Mouse (Mus musculus): ENCODE data around the gene Stard9. TPM values are rescaled to one million over a fixed set of nuclear protein-coding genes. Genes with fewer than 3 reads are reported as not detected.

Gene Stard9
- 0.56 TPM for total RNA-seq (2023)

GRCm38 (mm10) chr2:120628886-120629735 lies at the start of gene Stard9:
TSS of gene Stard9 (plus strand) at chr2:120629121.

GRCm38 (mm10) chr2:120608830-120609723 lies 19.8 kb upstream of the Stard9 start, which contains the start of the genes Haus2 and Lrrc57:
TSS of gene Haus2 (plus strand) at chr2:120609383.
TSS of gene Lrrc57 (minus strand) at chr2:120609520.

Other genes starting within 250 kb of the Stard9 start
- 25.3 TPM for gene Ganc, start 225.2 kb upstream of the Stard9 start, total RNA-seq (2023)
- 61.3 TPM for gene Tmem87a, start 225.0 kb upstream of the Stard9 start, total RNA-seq (2023)
- 1.2 TPM for gene Capn3, start 173.1 kb upstream of the Stard9 start, total RNA-seq (2023)
- 65.5 TPM for gene Zfp106, start 65.3 kb upstream of the Stard9 start, total RNA-seq (2023)
- gene Snap23, start 61.5 kb upstream of the Stard9 start, total RNA-seq (2023): 24.9 TPM
- gene Haus2, start 19.7 kb upstream of the Stard9 start, total RNA-seq (2023): 19.1 TPM
- 15.6 TPM for gene Lrrc57, start 19.6 kb upstream of the Stard9 start, total RNA-seq (2023)
- gene Cdan1, start 221.0 kb downstream of the Stard9 start, total RNA-seq (2023): 39.1 TPM
- gene Ttbk2, start 221.5 kb downstream of the Stard9 start, total RNA-seq (2023): 13.3 TPM

Measured in CD4-positive naive resting alpha-beta T cell, adult 57 days (primary cell).